Mouse (Mus musculus) midbrain, embryonic 12.5 days (tissue): ENCODE measurements around the gene Pcsk5. TPM values are rescaled to one million over a fixed set of nuclear protein-coding genes. Genes with fewer than 3 reads are reported as not detected.

Source experiments
- ATAC-seq: fragments of 200-750 bp; cut with Nextera tagmentation; 2 replicates; pipeline ENCODE4 v1.8.0; 2017; ENCODE audit warnings: low read depth, moderate TSS enrichment, moderate library complexity; ENCODE audit not compliant: low FRiP score
- H3K27ac ChIP-seq: fragments of 300-500 bp; sonication (generic); replicated peaks from 2 replicates; pipeline ENCODE4 v1.5.1; 2016; ENCODE audit warnings: mild to moderate bottlenecking
- H3K27me3 ChIP-seq: fragments of 300-500 bp; sonication (generic); 2 replicates; pipeline ENCODE4 v1.6.1; 2016; ENCODE audit warnings: mild to moderate bottlenecking
- H3K36me3 ChIP-seq: fragments of 300-500 bp; sonication (generic); 2 replicates; pipeline ENCODE4 v1.6.1; 2016
- H3K4me1 ChIP-seq: fragments of 300-500 bp; sonication (generic); 2 replicates; pipeline ENCODE4 v1.6.1; 2016
- H3K4me2 ChIP-seq: fragments of 300-500 bp; sonication (generic); replicated peaks from 2 replicates; pipeline ENCODE4 v1.6.1; 2016; ENCODE audit warnings: mild to moderate bottlenecking, moderate library complexity
- H3K4me3 ChIP-seq: fragments of 300-500 bp; sonication (generic); 2 replicates; pipeline ENCODE4 v1.5.1; 2016; ENCODE audit warnings: mild to moderate bottlenecking
- H3K9ac ChIP-seq: fragments of 300-500 bp; sonication (generic); replicated peaks from 2 replicates; pipeline ENCODE4 v1.6.1; 2016; ENCODE audit warnings: mild to moderate bottlenecking, moderate library complexity
- H3K9me3 ChIP-seq: fragments of 300-500 bp; sonication (generic); 2 replicates; pipeline ENCODE4 v1.6.1; 2016; ENCODE audit warnings: mild to moderate bottlenecking
- WGBS: fragments of 180-500 bp; shearing (Covaris S2); methylation state at CpG from one replicate; pipeline ENCODE4 v1.1.7; 2016; 5-methylcytosine and 5-hydroxymethylcytosine counted together
- polyA plus RNA-seq: library from polyadenylated mRNA; unstranded; fragments of >200 nt; fragmentation: Nextera tagmentation; extraction: Ambion mirVana; gene quantifications from 2 replicates; pipeline ENCODE4 v1.2.1, GENCODE M21; 2016

Gene Pcsk5
- polyA plus RNA-seq, 1 experiment from 2014 or later = 12.1 TPM

- Histone ChIP-seq H3K36me3 (no peaks in the 10 kb centered on the region), H3K9ac (no peak overlapping the region), H3K4me1 (no peaks in the 10 kb centered on the region), H3K27me3 (no peaks in the 10 kb centered on the region), H3K27ac (no peak overlapping the region), H3K4me2 (no peak overlapping the region), H3K4me3 (no peak overlapping the region), H3K9me3 (no peaks in the 10 kb centered on the region)
- no peak for ATAC-seq
- WGBS = 97% methylated on average over 2 of the region's 2 CpGs
These were observed 282.9 kb downstream of the Pcsk5 start for GRCm38 (mm10) chr19:17554571-17554970.

- H3K4me3 ChIP-seq = no peak overlapping the region
- no peak for ATAC-seq
- no peak overlapping the region for H3K4me2 ChIP-seq
- H3K27ac ChIP-seq = no peak overlapping the region
- no peaks in the 10 kb centered on the region for H3K4me1 ChIP-seq
- no peaks in the 10 kb centered on the region for H3K9me3 ChIP-seq
- no peaks in the 10 kb centered on the region for H3K36me3 ChIP-seq
- no peaks in the 10 kb centered on the region for H3K27me3 ChIP-seq
- H3K9ac ChIP-seq = no peak overlapping the region
These were observed 283.9 kb downstream of the Pcsk5 start for GRCm38 (mm10) chr19:17553396-17554100.

DNA sequence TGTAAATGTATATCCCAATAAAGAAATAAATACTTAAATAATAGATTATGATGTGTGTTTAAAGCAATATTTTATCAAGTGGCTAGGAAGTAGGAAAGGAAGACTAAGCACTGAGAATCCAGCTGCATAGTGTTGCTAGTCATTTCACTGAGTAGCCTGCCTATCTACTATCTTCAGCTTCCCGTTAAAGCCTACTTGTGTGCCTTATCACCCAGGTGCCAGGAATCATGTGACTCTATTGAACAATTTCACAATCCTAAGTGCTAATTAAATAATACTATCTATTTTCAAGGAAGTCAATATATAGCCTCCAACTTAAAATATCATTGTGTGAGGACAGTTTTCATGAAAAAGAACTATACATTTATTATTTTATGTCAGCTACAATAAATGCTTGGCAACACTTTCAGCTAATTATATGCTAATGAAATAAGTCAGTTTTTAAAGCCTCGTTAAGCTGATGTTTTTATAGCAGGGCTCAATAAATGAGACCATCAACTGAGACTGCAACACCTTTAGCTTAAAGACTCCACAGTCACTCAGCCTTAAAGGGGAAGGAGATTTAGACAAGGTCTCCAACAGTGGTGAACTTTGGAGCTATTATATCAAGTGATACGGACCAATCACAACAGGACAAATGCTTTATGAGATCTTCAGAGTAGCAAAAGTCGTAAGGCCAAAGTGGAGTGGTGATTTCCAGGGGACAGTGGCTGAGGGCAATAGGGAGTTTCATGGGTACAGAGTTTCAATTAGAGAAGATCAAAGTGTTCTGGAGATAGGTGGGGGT lies 308.5 kb downstream of the Pcsk5 start:
- Histone ChIP-seq H3K4me2 (no peak overlapping the region), H3K27me3 (no peaks in the 10 kb centered on the region), H3K4me3 (no peak overlapping the region), H3K9ac (no peak overlapping the region), H3K9me3 (no peaks in the 10 kb centered on the region), H3K36me3 (no peaks in the 10 kb centered on the region), H3K4me1 (no peaks in the 10 kb centered on the region), H3K27ac (no peak overlapping the region)
- no peak for ATAC-seq
- WGBS = 81% methylated on average over 4 of the region's 4 CpGs

GRCm38 (mm10) chr19:17525558-17525957 lies 311.9 kb downstream of the Pcsk5 start:
- Histone ChIP-seq H3K4me2 (no peak overlapping the region), H3K9me3 (no peaks in the 10 kb centered on the region), H3K27ac (no peak overlapping the region), H3K9ac (no peak overlapping the region), H3K4me1 (no peaks in the 10 kb centered on the region), H3K4me3 (no peak overlapping the region), H3K36me3 (no peaks in the 10 kb centered on the region), H3K27me3 (no peaks in the 10 kb centered on the region)
- WGBS = 84% methylated on average over 1 of the region's 1 CpGs
- ATAC-seq = no peak

- ATAC-seq = no peak
- H3K4me3 ChIP-seq = no peak overlapping the region
- no peak overlapping the region for H3K4me2 ChIP-seq
- H3K36me3 ChIP-seq = no peaks in the 10 kb centered on the region
- H3K9ac ChIP-seq = no peak overlapping the region
- H3K27ac ChIP-seq = no peak overlapping the region
- H3K9me3 ChIP-seq = no peaks in the 10 kb centered on the region
- H3K4me1 ChIP-seq = no peaks in the 10 kb centered on the region
- WGBS = 70% methylated on average over 3 of the region's 3 CpGs
- no peaks in the 10 kb centered on the region for H3K27me3 ChIP-seq
These were observed 323.0 kb downstream of the Pcsk5 start for GRCm38 (mm10) chr19:17514456-17514855.

DNA sequence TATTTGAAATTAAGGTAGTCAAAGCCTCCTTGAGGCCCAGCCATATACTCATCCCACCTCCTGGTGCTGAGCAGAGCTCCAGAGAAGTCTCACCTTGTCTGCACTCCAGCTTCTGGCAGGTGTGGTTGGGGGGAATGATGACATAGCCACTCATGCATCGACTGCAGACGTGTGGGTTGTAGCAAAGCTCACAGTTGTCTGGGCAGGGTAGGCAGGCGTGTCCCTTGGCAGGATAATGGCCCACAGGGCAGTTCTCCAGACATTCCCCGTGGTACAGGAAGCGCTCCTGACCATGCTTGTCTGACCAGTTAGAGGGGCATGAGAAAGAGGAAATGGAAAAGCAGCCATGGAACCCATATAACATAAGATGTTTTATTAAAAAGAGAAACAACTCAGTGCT lies 326.1 kb downstream of the Pcsk5 start:
- Histone ChIP-seq H3K4me1 (no peaks in the 10 kb centered on the region), H3K27ac (no peak overlapping the region), H3K9ac (no peak overlapping the region), H3K9me3 (no peaks in the 10 kb centered on the region), H3K36me3 (no peaks in the 10 kb centered on the region), H3K4me2 (no peak overlapping the region), H3K4me3 (no peak overlapping the region), H3K27me3 (no peaks in the 10 kb centered on the region)
- no peak for ATAC-seq
- WGBS = 90% methylated on average over 5 of the region's 5 CpGs

- no peak for ATAC-seq
- no peaks in the 10 kb centered on the region for H3K27me3 ChIP-seq
- WGBS = 67% methylated on average over 6 of the region's 6 CpGs
These were observed 333.2 kb downstream of the Pcsk5 start for GRCm38 (mm10) chr19:17504212-17504611.

DNA sequence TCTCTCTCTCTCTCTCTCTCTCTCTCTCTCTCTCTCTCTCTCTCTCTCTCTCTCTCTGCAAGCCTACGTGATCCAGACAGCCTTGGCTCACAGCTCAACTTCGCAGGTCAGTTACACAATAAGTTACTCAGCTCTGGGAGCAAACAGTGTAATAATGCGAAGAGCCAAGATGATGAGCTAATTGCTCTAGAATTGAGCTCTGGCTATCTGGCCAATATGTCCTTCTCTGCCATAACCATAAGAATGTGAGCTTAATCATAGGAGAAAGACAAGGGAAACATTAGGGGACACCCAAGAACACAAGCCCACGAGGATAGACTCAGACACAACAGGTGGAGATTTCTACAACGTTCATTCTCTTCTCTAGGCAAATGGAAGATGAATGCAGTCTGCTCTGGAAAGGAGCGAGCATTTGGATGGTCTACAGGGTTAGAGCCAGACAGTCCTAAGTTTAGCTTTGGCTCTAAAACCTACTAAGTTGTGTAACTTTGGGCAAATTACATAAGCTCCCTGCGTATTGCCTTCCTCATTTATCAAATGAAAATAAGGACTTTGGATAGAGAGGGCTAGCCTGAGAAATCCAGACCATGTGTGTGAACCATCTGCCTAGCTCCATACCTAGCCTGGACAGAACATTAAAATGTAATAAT lies 338.7 kb downstream of the Pcsk5 start:
- no peaks in the 10 kb centered on the region for H3K27me3 ChIP-seq
- 87% methylated on average over 7 of the region's 7 CpGs for WGBS

More at GRCm38 (mm10) chr19:17504212-17504611, 333.2 kb downstream of the Pcsk5 start:
- Histone ChIP-seq H3K4me2 (no peak overlapping the region), H3K36me3 (no peaks in the 10 kb centered on the region), H3K9me3 (no peaks in the 10 kb centered on the region), H3K4me3 (no peak overlapping the region), H3K9ac (no peak overlapping the region), H3K27ac (no peak overlapping the region), H3K4me1 (no peaks in the 10 kb centered on the region)

GRCm38 (mm10) chr19:17496131-17496530 lies 341.3 kb downstream of the Pcsk5 start:
- ATAC-seq = no peak
- H3K9me3 ChIP-seq = no peaks in the 10 kb centered on the region
- H3K27ac ChIP-seq = no peak overlapping the region
- H3K4me1 ChIP-seq = peaks cover 13% of the 10 kb centered on the region; the same call in 1 of the 2 replicates
- H3K9ac ChIP-seq = no peak overlapping the region
- no peak overlapping the region for H3K4me3 ChIP-seq
- no peaks in the 10 kb centered on the region for H3K27me3 ChIP-seq
- H3K4me2 ChIP-seq = no peak overlapping the region
- WGBS = 90% methylated on average over 1 of the region's 1 CpGs
- H3K36me3 ChIP-seq = no peaks in the 10 kb centered on the region

More for the DNA sequence above, 338.7 kb downstream of the Pcsk5 start:
- no peak for ATAC-seq
- Histone ChIP-seq H3K4me1 (no peaks in the 10 kb centered on the region), H3K9me3 (no peaks in the 10 kb centered on the region), H3K9ac (no peak overlapping the region), H3K4me3 (no peak overlapping the region), H3K36me3 (no peaks in the 10 kb centered on the region), H3K4me2 (no peak overlapping the region), H3K27ac (no peak overlapping the region)

DNA sequence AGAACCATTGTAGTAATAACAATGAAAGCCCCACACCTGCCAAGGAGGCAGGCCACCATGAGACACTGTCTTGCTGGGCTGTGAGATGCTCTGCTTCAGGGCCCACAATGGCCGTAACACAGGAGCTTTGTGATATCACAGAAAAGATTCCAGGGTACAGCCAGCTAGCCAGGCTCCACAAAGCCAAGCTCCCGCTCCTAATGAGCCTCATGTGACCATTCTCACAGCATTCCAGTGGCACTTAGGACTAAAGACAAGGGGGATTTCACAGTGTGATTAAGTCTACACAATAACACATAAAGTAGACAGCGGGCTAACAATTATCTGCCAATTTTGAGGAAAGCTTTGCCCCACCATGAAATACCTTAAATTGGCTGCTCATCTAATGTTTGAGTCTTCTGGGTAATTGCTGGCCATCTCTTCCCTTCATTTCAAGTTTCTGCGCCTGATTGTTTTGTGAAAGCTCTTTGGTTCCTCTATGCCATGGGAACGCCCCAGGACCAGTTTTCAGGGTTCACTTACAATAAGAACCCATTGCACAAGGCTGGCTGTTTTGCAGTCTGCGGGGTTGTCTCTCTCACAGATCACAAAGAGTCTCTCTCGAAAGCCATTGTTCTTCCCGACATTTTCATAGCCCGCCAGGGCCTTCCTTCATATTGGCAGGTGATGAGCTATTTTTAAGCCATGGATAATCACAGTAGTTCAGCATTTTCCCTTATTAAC lies 345.4 kb downstream of the Pcsk5 start:
- Histone ChIP-seq H3K4me2 (no peak overlapping the region), H3K4me1 (peaks cover 20% of the 10 kb centered on the region; the same call in 1 of the 2 replicates), H3K9ac (no peak overlapping the region), H3K36me3 (no peaks in the 10 kb centered on the region), H3K27ac (peak overlapping the region; percentile 11; the same call in 1 of the 2 replicates), H3K9me3 (no peaks in the 10 kb centered on the region), H3K27me3 (no peaks in the 10 kb centered on the region), H3K4me3 (no peak overlapping the region)
- WGBS = 49% methylated on average over 9 of the region's 9 CpGs
- peak; percentile 79 for ATAC-seq

- Histone ChIP-seq H3K4me3 (no peak overlapping the region), H3K4me1 (peaks cover 20% of the 10 kb centered on the region; the same call in 1 of the 2 replicates), H3K36me3 (no peaks in the 10 kb centered on the region), H3K4me2 (no peak overlapping the region), H3K9me3 (no peaks in the 10 kb centered on the region), H3K9ac (no peak overlapping the region), H3K27me3 (no peaks in the 10 kb centered on the region), H3K27ac (0 out of 2 replicates have a peak overlapping the region, but pooled peaks have one; percentile 11)
- no peak for ATAC-seq
- WGBS = 86% methylated on average over 3 of the region's 3 CpGs
These were observed 346.1 kb downstream of the Pcsk5 start for GRCm38 (mm10) chr19:17491322-17491721.

DNA sequence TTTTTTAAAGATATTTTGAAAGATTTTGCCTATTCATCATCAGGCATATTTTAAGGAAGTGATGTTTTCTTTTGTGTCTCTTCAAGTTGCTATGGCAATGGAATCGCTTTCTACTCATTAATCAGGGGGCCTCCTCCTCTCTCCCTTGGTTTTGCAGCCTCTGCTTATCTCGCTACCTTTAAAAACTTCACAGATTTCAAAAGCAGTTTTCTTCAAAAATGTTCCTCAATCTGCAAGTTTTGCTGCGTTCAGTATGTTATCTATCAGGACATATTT lies 347.6 kb downstream of the Pcsk5 start:
- Histone ChIP-seq H3K4me1 (peaks cover 20% of the 10 kb centered on the region; the same call in 1 of the 2 replicates), H3K9ac (no peak overlapping the region), H3K36me3 (no peaks in the 10 kb centered on the region), H3K9me3 (no peaks in the 10 kb centered on the region), H3K27me3 (no peaks in the 10 kb centered on the region), H3K4me2 (no peak overlapping the region), H3K4me3 (no peak overlapping the region), H3K27ac (no peak overlapping the region)
- ATAC-seq = no peak
- 70% methylated on average over 3 of the region's 3 CpGs for WGBS
